Comparison of ENCODE assay signal across 12 mouse cellular contexts in the genomic region with DNA sequence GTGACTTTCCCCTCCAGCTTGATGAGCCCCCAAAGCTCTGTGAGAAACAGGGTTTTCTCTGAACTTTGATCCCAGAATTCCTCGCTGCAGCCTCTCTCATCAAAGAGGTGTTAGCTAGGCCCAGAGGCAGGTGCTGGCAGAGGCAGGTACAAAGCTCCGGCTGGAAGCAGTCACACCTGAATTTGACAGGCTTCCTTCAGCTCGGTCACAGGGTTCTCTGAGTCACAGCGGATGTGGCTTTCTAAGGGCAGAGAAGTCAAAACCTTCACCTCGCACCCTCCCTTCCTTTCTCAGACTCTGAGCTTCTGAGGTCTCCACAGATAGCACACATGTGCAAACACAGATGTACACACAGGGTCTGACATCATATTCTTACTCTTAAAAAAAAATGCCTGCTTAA.
DNase-seq lines count a peak whose midpoint lies in the region; ATAC-seq and TF ChIP-seq lines count a peak whose summit lies in the region.
"Had no signal": no experiment of that assay in that cellular context is flagged by ENCODE, and none has a peak within 500 bp of the region (broad histone marks: within the 10 kb centered on the region; RNA-seq: fewer than 3 reads in every experiment).

No protein-coding gene starts in this region.

- no peak for TF ChIP-seq CTCF in forebrain, postnatal 0 days (IDR thresholded peaks at IDR 0.05; ENCODE audit: low read depth)

- no peaks in the 10 kb centered on the region for H3K27me3 ChIP-seq in heart, embryonic 11.5 days (ENCODE audit: control insufficient read depth, insufficient read depth, low read length)
- no peaks in the 10 kb centered on the region for H3K27me3 ChIP-seq in splenic B cell, adult 2 months (ENCODE audit: control insufficient read depth, insufficient read depth, low read length, poor library complexity, severe bottlenecking)
- no peaks in the 10 kb centered on the region for H3K27me3 ChIP-seq in forebrain, postnatal 0 days (ENCODE audit: insufficient read depth, low read length)
- H3K27me3 ChIP-seq: midbrain, embryonic 12.5 days had no signal

- H3K27ac ChIP-seq in heart, embryonic 11.5 days (ENCODE audit: low read depth, low read length), result no peak overlapping the region
- H3K27ac ChIP-seq in forebrain, postnatal 0 days (ENCODE audit: low read depth, low read length), result no peak overlapping the region
- H3K27ac ChIP-seq: layer of hippocampus, adult 2 months; liver, embryonic 12.5 days; midbrain, embryonic 12.5 days had no signal

- H3K4me3 ChIP-seq in heart, embryonic 11.5 days (ENCODE audit: low read depth, low read length), result no peak overlapping the region
- no peak overlapping the region for H3K4me3 ChIP-seq in forebrain, postnatal 0 days (ENCODE audit: low read depth, low read length)
- H3K4me3 ChIP-seq: layer of hippocampus, adult 2 months; liver, embryonic 12.5 days; midbrain, embryonic 12.5 days had no signal

- H3K9me3 ChIP-seq in heart, embryonic 11.5 days (replicated peaks; ENCODE audit: control insufficient read depth, low read length), result no peaks in the 10 kb centered on the region
- H3K9me3 ChIP-seq in forebrain, postnatal 0 days (ENCODE audit: low read length), result no peaks in the 10 kb centered on the region
- H3K9me3 ChIP-seq: liver, embryonic 12.5 days; midbrain, embryonic 12.5 days had no signal

- no peak for ATAC-seq in heart, embryonic 11.5 days (replicated peaks; ENCODE audit: insufficient number of reproducible peaks, low FRiP score, low TSS enrichment)
- no peak for ATAC-seq in forebrain, postnatal 0 days
- ATAC-seq: liver, embryonic 12.5 days had no signal

- 66% methylated on average over 5 of the region's 5 CpGs for WGBS in heart, embryonic 11.5 days (ENCODE audit: insufficient replicate concordance)
- WGBS in forebrain, postnatal 0 days, result 85% methylated on average over 5 of the region's 5 CpGs

- H3K4me2 ChIP-seq in heart, embryonic 11.5 days, result no peak overlapping the region
- no peak overlapping the region for H3K4me2 ChIP-seq in forebrain, postnatal 0 days (ENCODE audit: low read depth)
- H3K4me2 ChIP-seq: liver, embryonic 12.5 days; midbrain, embryonic 12.5 days had no signal

- H3K36me3 ChIP-seq in heart, embryonic 11.5 days (ENCODE audit: control insufficient read depth, insufficient read depth, low read length), result no peaks in the 10 kb centered on the region
- H3K36me3 ChIP-seq in splenic B cell, adult 2 months (ENCODE audit: control insufficient read depth, insufficient read depth, low read length, poor library complexity, severe bottlenecking), result no peaks in the 10 kb centered on the region
- H3K36me3 ChIP-seq in forebrain, postnatal 0 days (ENCODE audit: insufficient read depth), result 0 out of 2 replicates have a peak, but pooled peaks cover 9% of the 10 kb centered on the region
- H3K36me3 ChIP-seq: liver, embryonic 12.5 days; midbrain, embryonic 12.5 days had no signal

- DNase-seq in heart, adult 11 months, result peak; percentile 87
- DNase-seq in CD4-positive, CD25-positive, alpha-beta regulatory T cell, adult 2 months (ENCODE audit: low read depth, low spot score), result peak; percentile 93
- DNase-seq in kidney, postnatal 10 days, result peak; percentile 42
- DNase-seq in splenic B cell, adult 2 months (ENCODE audit: low read depth, low spot score), result peak; percentile 93
- no peak for DNase-seq in left cerebral cortex, adult 18-20 months (ENCODE audit: low spot score in 2 of 2)
- no peak for DNase-seq in adrenal gland, postnatal 25 days
- DNase-seq in forebrain, postnatal 0 days, result no peak
- DNase-seq: cerebellum, adult 9-10 months had no signal

- H3K9ac ChIP-seq in heart, embryonic 11.5 days (ENCODE audit: low read depth, low read length), result no peak overlapping the region
- H3K9ac ChIP-seq in forebrain, postnatal 0 days, result no peak overlapping the region
- H3K9ac ChIP-seq: liver, embryonic 12.5 days; midbrain, embryonic 12.5 days had no signal

- H3K4me1 ChIP-seq in heart, embryonic 11.5 days (ENCODE audit: control insufficient read depth, insufficient read depth, low read length), result peaks cover 10% of the 10 kb centered on the region; the same call in 1 of the 2 replicates
- H3K4me1 ChIP-seq in forebrain, postnatal 0 days (ENCODE audit: insufficient read depth), result 0 out of 2 replicates have a peak, but pooled peaks cover 3% of the 10 kb centered on the region

Comparison
In these comparisons a context has a peak if more than half of its experiments do, and no peak if none do; other contexts are left out.
1. DNase-seq: peak in heart, adult 11 months (single experiment), CD4-positive, CD25-positive, alpha-beta regulatory T cell, adult 2 months (single experiment), kidney, postnatal 10 days (single experiment) and splenic B cell, adult 2 months (single experiment); none in left cerebral cortex, adult 18-20 months (0 of 2), adrenal gland, postnatal 25 days (single experiment) and forebrain, postnatal 0 days (single experiment).